Mouse (Mus musculus): Measurements from ENCODE around the gene Rtl1. TPM values are rescaled to one million over a fixed set of nuclear protein-coding genes. Genes with fewer than 3 reads are reported as not detected.

Gene Rtl1
- polyA plus RNA-seq, 1 experiment from 2014 or later, result 0.13 TPM

- H3K4me2 ChIP-seq (ENCODE audit: low read length), result no peak overlapping the region
- H3K4me3 ChIP-seq (replicated peaks; ENCODE audit: low read depth, low read length), result no peak overlapping the region
- no peak for DNase-seq (ENCODE audit: low spot score)
- no peaks in the 10 kb centered on the region for H3K4me1 ChIP-seq (replicated peaks; ENCODE audit: insufficient read depth, low read length)
- ATAC-seq (replicated peaks; ENCODE audit: low FRiP score, low read depth), result no peak
- H3K27me3 ChIP-seq (ENCODE audit: insufficient read depth, low read length), result no peaks in the 10 kb centered on the region
- no peak overlapping the region for H3K27ac ChIP-seq
- no peak overlapping the region for H3K9ac ChIP-seq (ENCODE audit: low read depth, low read length)
- no peak for TF ChIP-seq CTCF (IDR thresholded peaks at IDR 0.05; ENCODE audit: low read depth)
- H3K9me3 ChIP-seq (replicated peaks; ENCODE audit: low read length), result no peaks in the 10 kb centered on the region
- 60% methylated on average over 9 of the region's 9 CpGs for WGBS
- H3K36me3 ChIP-seq (ENCODE audit: insufficient read depth, low read length), result no peaks in the 10 kb centered on the region
Observed at GRCm38 (mm10) chr12:109607191-109607590, 7.1 kb upstream of the Rtl1 start.

GRCm38 (mm10) chr12:109604982-109605721 lies 5.0 kb upstream of the Rtl1 start:
- no peak for DNase-seq (ENCODE audit: low spot score)
- 73% methylated on average over 16 of the region's 16 CpGs for WGBS
- Histone ChIP-seq H3K27me3 (ENCODE audit: insufficient read depth, low read length) (no peaks in the 10 kb centered on the region), H3K27ac (no peak overlapping the region), H3K9ac (ENCODE audit: low read depth, low read length) (no peak overlapping the region), H3K36me3 (ENCODE audit: insufficient read depth, low read length) (no peaks in the 10 kb centered on the region), H3K4me2 (ENCODE audit: low read length) (no peak overlapping the region), H3K4me3 (replicated peaks; ENCODE audit: low read depth, low read length) (no peak overlapping the region), H3K4me1 (replicated peaks; ENCODE audit: insufficient read depth, low read length) (no peaks in the 10 kb centered on the region), H3K9me3 (replicated peaks; ENCODE audit: low read length) (no peaks in the 10 kb centered on the region)
- ATAC-seq (replicated peaks; ENCODE audit: low FRiP score, low read depth), result no peak
- TF ChIP-seq CTCF (IDR thresholded peaks at IDR 0.05; ENCODE audit: low read depth), result no peak

DNA sequence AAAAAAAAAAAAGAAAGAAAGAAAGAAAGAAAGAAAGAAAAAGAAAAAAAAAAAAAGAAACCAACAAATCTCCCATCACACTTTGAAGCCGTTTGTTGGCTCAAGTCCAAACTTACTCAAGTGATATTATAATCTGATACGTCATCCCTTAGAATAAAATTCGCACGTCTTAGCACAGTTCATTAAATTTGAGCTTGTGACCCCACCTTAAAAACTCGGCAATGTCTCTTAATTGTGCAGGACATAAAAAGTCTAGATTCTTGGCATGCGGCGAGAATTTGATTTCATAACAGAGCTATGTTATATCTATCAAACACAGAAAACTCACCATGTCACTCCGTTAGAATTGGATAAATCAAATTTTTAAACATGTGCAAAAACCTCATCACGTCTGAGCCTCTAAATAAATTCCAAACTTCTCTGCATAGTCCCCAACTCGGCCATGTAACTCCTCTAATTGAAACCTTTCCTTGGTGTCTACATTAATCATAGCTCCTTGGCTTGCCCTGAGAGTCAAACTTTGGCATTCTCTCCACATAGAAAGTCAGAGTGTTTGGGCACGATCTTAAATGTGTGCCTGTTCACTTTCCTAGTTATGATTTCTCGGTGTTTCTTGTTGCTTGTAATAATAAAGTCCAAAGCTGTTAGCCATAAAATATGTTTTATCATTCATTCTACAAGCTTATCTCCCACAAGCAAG lies 1.4 kb downstream of the Rtl1 start:
- no peaks in the 10 kb centered on the region for H3K36me3 ChIP-seq (ENCODE audit: insufficient read depth, low read length)
- no peak overlapping the region for H3K4me2 ChIP-seq (ENCODE audit: low read length)
- WGBS, result 36% methylated on average over 12 of the region's 12 CpGs

GRCm38 (mm10) chr12:109596726-109597125 lies 3.4 kb downstream of the Rtl1 start:
- WGBS, result 37% methylated on average over 3 of the region's 3 CpGs
- no peaks in the 10 kb centered on the region for H3K36me3 ChIP-seq (ENCODE audit: insufficient read depth, low read length)

More for the DNA sequence above, 1.4 kb downstream of the Rtl1 start:
- Histone ChIP-seq H3K4me1 (replicated peaks; ENCODE audit: insufficient read depth, low read length) (no peaks in the 10 kb centered on the region), H3K27me3 (ENCODE audit: insufficient read depth, low read length) (no peaks in the 10 kb centered on the region), H3K27ac (no peak overlapping the region), H3K9me3 (replicated peaks; ENCODE audit: low read length) (no peaks in the 10 kb centered on the region), H3K4me3 (replicated peaks; ENCODE audit: low read depth, low read length) (no peak overlapping the region), H3K9ac (ENCODE audit: low read depth, low read length) (no peak overlapping the region)
- TF ChIP-seq CTCF (IDR thresholded peaks at IDR 0.05; ENCODE audit: low read depth), result no peak
- ATAC-seq (replicated peaks; ENCODE audit: low FRiP score, low read depth) (no peak), DNase-seq (ENCODE audit: low spot score) (no peak)

GRCm38 (mm10) chr12:109596232-109596631 lies 3.9 kb downstream of the Rtl1 start:
- Histone ChIP-seq H3K9ac (ENCODE audit: low read depth, low read length) (no peak overlapping the region), H3K4me1 (replicated peaks; ENCODE audit: insufficient read depth, low read length) (no peaks in the 10 kb centered on the region), H3K9me3 (replicated peaks; ENCODE audit: low read length) (no peaks in the 10 kb centered on the region), H3K27ac (no peak overlapping the region), H3K27me3 (ENCODE audit: insufficient read depth, low read length) (no peaks in the 10 kb centered on the region), H3K4me3 (replicated peaks; ENCODE audit: low read depth, low read length) (no peak overlapping the region), H3K4me2 (ENCODE audit: low read length) (no peak overlapping the region), H3K36me3 (ENCODE audit: insufficient read depth, low read length) (no peaks in the 10 kb centered on the region)
- no peak for TF ChIP-seq CTCF (IDR thresholded peaks at IDR 0.05; ENCODE audit: low read depth)
- 31% methylated on average over 8 of the region's 8 CpGs for WGBS
- ATAC-seq (replicated peaks; ENCODE audit: low FRiP score, low read depth) (no peak), DNase-seq (ENCODE audit: low spot score) (no peak)

More at GRCm38 (mm10) chr12:109596726-109597125, 3.4 kb downstream of the Rtl1 start:
- H3K4me3 ChIP-seq (replicated peaks; ENCODE audit: low read depth, low read length), result no peak overlapping the region
- TF ChIP-seq CTCF (IDR thresholded peaks at IDR 0.05; ENCODE audit: low read depth), result no peak
- ATAC-seq (replicated peaks; ENCODE audit: low FRiP score, low read depth), result no peak
- H3K4me1 ChIP-seq (replicated peaks; ENCODE audit: insufficient read depth, low read length), result no peaks in the 10 kb centered on the region
- H3K4me2 ChIP-seq (ENCODE audit: low read length), result no peak overlapping the region
- H3K9ac ChIP-seq (ENCODE audit: low read depth, low read length), result no peak overlapping the region
- H3K9me3 ChIP-seq (replicated peaks; ENCODE audit: low read length), result no peaks in the 10 kb centered on the region
- H3K27ac ChIP-seq, result no peak overlapping the region
- peak; percentile 24 for DNase-seq (ENCODE audit: low spot score)
- H3K27me3 ChIP-seq (ENCODE audit: insufficient read depth, low read length), result no peaks in the 10 kb centered on the region

DNA sequence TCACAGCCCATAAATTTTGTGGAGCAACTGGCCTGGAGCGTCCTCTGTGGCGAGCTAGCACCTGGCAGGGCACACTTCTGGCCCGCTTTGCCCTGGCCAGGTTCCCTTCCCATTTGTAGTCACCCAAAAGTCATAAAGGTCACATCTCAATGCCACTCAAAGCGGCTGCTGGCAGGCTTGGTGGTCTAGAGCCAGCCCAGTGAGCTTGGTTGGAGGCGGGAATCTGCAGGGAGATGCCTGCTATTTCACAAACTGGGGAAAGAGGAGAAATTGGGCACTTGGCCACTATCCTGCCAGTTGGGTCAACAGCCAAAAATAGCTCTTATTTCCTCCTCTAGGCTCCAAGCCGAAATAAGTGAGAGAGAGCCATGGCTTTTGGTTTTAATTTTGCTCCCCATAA lies 4.4 kb downstream of the Rtl1 start:
- Histone ChIP-seq H3K4me2 (ENCODE audit: low read length) (no peak overlapping the region), H3K9me3 (replicated peaks; ENCODE audit: low read length) (no peaks in the 10 kb centered on the region), H3K27ac (no peak overlapping the region), H3K36me3 (ENCODE audit: insufficient read depth, low read length) (no peaks in the 10 kb centered on the region), H3K4me3 (replicated peaks; ENCODE audit: low read depth, low read length) (no peak overlapping the region), H3K27me3 (ENCODE audit: insufficient read depth, low read length) (no peaks in the 10 kb centered on the region), H3K4me1 (replicated peaks; ENCODE audit: insufficient read depth, low read length) (no peaks in the 10 kb centered on the region), H3K9ac (ENCODE audit: low read depth, low read length) (no peak overlapping the region)
- WGBS, result 37% methylated on average over 6 of the region's 6 CpGs
- TF ChIP-seq CTCF (IDR thresholded peaks at IDR 0.05; ENCODE audit: low read depth), result no peak
- no peak for ATAC-seq (replicated peaks; ENCODE audit: low FRiP score, low read depth)
- no peak for DNase-seq (ENCODE audit: low spot score)
